Mouse (Mus musculus): Measurements from ENCODE around the gene Dlx5.

DNA sequence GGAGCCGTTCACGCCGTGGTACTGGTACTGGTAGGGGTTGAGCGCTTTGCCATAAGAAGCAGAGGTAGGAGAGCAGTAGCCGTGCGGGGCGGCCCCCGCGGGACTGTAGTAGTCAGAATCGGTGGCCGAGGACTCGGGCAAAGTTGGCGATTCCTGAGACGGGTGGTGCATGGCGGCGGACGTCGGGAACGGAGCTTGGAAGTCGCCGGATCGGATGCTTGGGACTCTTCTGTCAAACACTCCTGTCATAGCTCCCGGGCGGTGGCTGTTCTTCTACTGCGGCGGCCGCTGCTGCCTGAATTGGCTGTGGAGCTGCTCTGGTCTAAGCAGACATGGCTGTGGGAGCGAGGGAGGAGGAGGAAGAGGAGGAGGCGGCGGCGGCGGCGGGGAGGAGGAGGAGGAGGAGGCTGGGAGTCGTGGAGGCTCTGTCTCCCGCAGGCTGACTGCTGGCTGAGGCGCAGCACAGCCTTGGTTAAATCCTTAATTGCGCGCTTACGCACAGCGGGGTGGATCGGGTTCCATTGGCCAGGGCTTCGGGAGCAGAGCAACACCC is at the start of gene Dlx5:
- TF ChIP-seq CTCF (IDR thresholded peaks at IDR 0.05; ENCODE audit: low read depth): no peak
- no peak for TF ChIP-seq EP300 (optimal IDR thresholded peaks at IDR 0.05)

Data from stomach, postnatal 0 days (tissue).